Mouse (Mus musculus) kidney, embryonic 16.5 days (tissue): ENCODE results near the gene Slamf9. TPM values are rescaled to one million over a fixed set of nuclear protein-coding genes. Genes with fewer than 3 reads are reported as not detected.
A peak's percentile ranks its signal among the peaks of the same experiment; 100 is the strongest.

Source experiments
- ATAC-seq: fragments of 200-750 bp; cut with Nextera tagmentation; 2 replicates; pipeline ENCODE4 v1.8.0; 2017; ENCODE audit warnings: moderate TSS enrichment; ENCODE audit not compliant: low FRiP score, low TSS enrichment
- H3K27ac ChIP-seq: fragments of 300-500 bp; sonication (generic); 2 replicates; pipeline ENCODE4 v1.5.1; 2014; ENCODE audit warnings: low read length
- H3K27me3 ChIP-seq: fragments of 300-500 bp; sonication (generic); 2 replicates; pipeline ENCODE4 v1.6.1; 2014; ENCODE audit warnings: low read length, control low read depth, mixed read lengths; ENCODE audit not compliant: insufficient read depth
- H3K36me3 ChIP-seq: fragments of 300-500 bp; sonication (generic); 2 replicates; pipeline ENCODE4 v1.6.1; 2014; ENCODE audit warnings: low read length, control low read depth, mixed read lengths; ENCODE audit not compliant: insufficient read depth
- H3K4me1 ChIP-seq: fragments of 300-500 bp; sonication (generic); 2 replicates; pipeline ENCODE4 v1.6.1; 2014; ENCODE audit warnings: low read length, control low read depth, mixed read lengths; ENCODE audit not compliant: insufficient read depth
- H3K4me2 ChIP-seq: fragments of 300-500 bp; sonication (generic); replicated peaks from 2 replicates; pipeline ENCODE4 v1.6.1; 2014; ENCODE audit warnings: low read depth, low read length
- H3K4me3 ChIP-seq: fragments of 300-500 bp; sonication (generic); 2 replicates; pipeline ENCODE4 v1.5.1; 2014; ENCODE audit warnings: mild to moderate bottlenecking, low read length
- H3K9ac ChIP-seq: fragments of 300-500 bp; sonication (generic); replicated peaks from 2 replicates; pipeline ENCODE4 v1.6.1; 2014; ENCODE audit warnings: low read length
- H3K9me3 ChIP-seq: fragments of 300-500 bp; sonication (generic); 2 replicates; pipeline ENCODE4 v1.6.1; 2016; ENCODE audit warnings: low read length, control low read depth
- WGBS: fragments of 180-500 bp; shearing (Covaris S2); extraction: QIAGEN DNeasy Blood & Tissue Kit; methylation state at CpG from one replicate; pipeline ENCODE4 v1.1.7; 2014; 5-methylcytosine and 5-hydroxymethylcytosine counted together
- polyA plus RNA-seq: library from polyadenylated mRNA; unstranded; fragments of >200 nt; fragmentation: Nextera tagmentation; extraction: Ambion mirVana; gene quantifications from 2 replicates; pipeline ENCODE4 v1.2.1, GENCODE M21; 2015

The Slamf9 gene
- polyA plus RNA-seq, 1 experiment from 2014 or later = 1.7 TPM

- ATAC-seq = no peak
- no peaks in the 10 kb centered on the region for H3K9me3 ChIP-seq
- no peak overlapping the region for H3K4me2 ChIP-seq
- no peak overlapping the region for H3K4me3 ChIP-seq
- WGBS = 81% methylated on average over 10 of the region's 10 CpGs
- peaks cover 35% of the 10 kb centered on the region for H3K36me3 ChIP-seq
- H3K27ac ChIP-seq = no peak overlapping the region
- no peaks in the 10 kb centered on the region for H3K27me3 ChIP-seq
- no peak overlapping the region for H3K9ac ChIP-seq
- peaks cover 22% of the 10 kb centered on the region for H3K4me1 ChIP-seq
Observed at GRCm38 (mm10) chr1:172497428-172497827, 22.3 kb downstream of the Slamf9 start.

GRCm38 (mm10) chr1:172499765-172500441, 24.7 kb downstream of the Slamf9 start, which contains the start of gene Tagln2:
Gene Tagln2 (plus strand): TSS chr1:172500047.
- 1% methylated on average over 30 of the region's 30 CpGs for WGBS
- Histone ChIP-seq H3K4me3 (peak within 1 kb of the TSS; percentile 78), H3K27me3 (no peaks in the 10 kb centered on the region), H3K27ac (peak within 1 kb of the TSS; percentile 94), H3K9me3 (no peaks in the 10 kb centered on the region), H3K9ac (peak within 1 kb of the TSS; percentile 69), H3K4me2 (peak within 1 kb of the TSS; percentile 70), H3K36me3 (peaks cover 24% of the 10 kb centered on the region), H3K4me1 (peaks cover 43% of the 10 kb centered on the region)
- ATAC-seq = peak; percentile 81

DNA sequence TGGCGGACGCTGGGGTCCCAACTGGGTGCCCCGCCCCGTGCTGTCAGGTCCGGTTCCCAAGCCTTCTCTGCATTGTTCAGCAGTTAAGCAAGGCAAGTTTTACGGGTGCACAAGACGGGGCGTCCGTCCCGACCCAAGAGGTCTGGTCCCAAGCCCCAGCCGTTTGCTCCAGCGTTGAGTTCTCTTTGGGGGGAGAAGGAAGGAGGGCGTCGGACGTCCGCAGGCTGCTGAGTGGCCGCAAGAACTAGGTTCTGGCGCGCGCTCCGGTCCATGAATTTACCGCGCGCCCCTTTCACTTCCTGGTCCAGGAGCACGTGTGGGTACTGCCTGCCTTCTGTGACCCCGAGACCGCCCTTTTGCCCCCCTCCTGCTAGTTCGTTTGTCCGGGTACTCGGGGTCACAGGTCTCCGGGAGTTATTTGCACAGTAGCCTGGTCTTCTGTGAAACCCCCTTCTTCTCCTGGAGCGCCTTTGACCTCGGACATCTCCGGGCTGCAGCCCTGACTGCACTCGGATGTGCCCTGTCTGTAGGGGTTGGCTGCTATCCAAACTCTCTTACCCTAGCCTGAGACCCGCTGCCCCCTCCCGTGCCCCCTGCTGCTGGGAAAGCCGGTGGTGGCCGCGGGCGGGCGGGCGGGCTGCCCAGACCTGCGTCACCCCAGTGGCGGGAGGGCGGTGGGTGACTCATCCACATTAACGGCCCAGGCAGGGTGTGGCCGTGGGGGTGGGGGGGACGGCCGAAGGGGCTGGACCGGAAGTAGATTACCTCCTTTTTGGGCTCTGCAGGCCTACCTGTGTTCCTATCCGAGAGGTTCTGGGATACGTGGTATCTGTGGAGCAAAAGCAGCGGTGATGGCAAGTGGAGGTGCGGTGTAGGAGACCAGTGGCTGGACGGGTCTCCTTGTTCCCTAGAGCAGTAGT, 25.6 kb downstream of the Slamf9 start:
- peaks cover 22% of the 10 kb centered on the region for H3K36me3 ChIP-seq

DNA sequence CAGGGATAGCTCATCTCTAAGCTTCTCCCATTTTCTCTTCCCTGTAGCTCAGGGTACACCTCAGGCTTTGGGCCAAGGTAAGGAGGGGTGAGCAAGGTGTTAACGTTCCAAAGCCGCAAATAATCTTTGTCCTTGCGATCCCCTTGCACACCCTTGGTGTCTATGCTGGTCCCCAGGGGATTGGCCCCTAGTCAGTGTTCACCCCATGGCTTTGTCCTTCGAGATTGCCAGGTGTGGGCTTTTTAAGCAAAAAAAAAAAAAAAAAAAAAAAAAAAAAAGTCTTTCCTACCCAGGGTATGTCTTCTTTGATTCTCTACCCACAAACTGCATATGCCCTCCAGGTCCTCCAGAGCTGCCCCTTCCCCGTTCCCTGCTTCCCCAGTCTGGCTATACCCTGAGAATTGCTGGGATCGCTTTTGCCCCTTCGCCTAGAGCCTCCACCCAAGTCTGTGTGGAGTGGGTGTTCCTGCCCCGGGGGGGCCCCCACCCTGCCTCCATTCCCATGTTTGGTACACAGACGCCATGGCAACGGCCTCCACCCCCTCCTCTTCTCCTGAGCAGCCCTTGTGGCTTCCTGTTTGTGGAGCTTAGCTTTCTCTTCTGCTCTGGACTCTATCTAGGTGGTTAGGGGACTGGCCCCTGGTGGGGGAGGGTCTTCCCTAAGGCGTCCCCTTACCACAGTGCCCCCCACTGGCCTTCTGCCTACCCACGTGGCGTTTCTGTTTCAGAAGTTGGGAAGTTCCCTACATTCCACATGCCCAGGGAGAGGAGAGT, 26.4 kb downstream of the Slamf9 start:
- Histone ChIP-seq H3K4me2 (peak overlapping the region; percentile 70), H3K4me3 (peak overlapping the region; percentile 78), H3K4me1 (peaks cover 43% of the 10 kb centered on the region), H3K9ac (peak overlapping the region; percentile 69), H3K27me3 (no peaks in the 10 kb centered on the region), H3K27ac (peak overlapping the region; percentile 94), H3K9me3 (no peaks in the 10 kb centered on the region), H3K36me3 (peaks cover 20% of the 10 kb centered on the region)
- ATAC-seq = no peak; the same call in 1 of the 2 replicates
- 33% methylated on average over 13 of the region's 13 CpGs for WGBS

More for the DNA sequence above, 25.6 kb downstream of the Slamf9 start:
- Histone ChIP-seq H3K27ac (peak overlapping the region; percentile 94), H3K9me3 (no peaks in the 10 kb centered on the region), H3K27me3 (no peaks in the 10 kb centered on the region), H3K4me3 (peak overlapping the region; percentile 78), H3K9ac (peak overlapping the region; percentile 69), H3K4me2 (peak overlapping the region; percentile 70), H3K4me1 (peaks cover 43% of the 10 kb centered on the region)
- peak; percentile 16 for ATAC-seq
- WGBS = under 1% methylated on average over 56 of the region's 56 CpGs

- peak overlapping the region; percentile 54 for H3K9ac ChIP-seq
Observed at GRCm38 (mm10) chr1:172502145-172503110, 27.3 kb downstream of the Slamf9 start.

DNA sequence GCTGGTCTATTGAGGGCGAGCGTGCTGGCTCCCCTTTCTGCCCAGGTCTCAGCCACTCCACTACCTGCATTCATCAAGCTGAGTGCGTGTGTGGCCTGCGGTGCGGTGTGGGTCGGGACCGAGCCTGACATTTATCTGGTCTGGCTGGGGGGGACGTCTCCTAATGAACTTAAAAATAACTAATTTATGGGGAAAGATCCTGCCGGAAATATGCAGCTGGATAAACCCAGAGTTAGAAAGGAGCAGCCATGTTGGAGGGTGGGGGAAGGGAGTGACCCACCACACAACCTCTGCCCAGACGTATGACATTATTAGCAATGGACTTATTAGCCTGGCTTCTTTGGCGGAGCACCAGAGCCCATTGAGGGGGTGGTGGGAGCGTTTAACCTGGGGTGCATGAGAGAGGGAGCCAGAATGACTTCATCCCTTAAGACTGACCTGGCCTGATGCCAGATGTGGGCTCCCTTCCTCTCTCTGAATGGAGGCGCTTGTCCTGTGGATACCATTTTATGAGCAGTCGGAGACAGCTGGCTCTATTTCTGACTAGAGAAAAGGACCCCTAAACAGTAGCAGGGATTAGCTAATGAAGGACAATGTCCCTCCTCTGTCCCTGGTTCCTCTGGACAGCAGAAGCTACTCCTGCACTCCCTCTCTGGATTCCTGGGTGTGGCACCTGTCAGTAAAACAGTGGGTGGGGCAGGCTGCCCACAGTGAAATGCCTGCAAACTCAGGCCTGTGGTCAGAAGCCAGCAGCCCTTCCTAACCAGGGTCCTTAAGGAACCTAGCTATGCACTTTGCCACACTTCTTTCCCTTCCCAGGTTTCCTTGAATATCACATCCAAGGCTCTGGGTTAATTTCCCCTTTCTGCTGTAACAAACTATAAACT, 28.2 kb downstream of the Slamf9 start:
- H3K27me3 ChIP-seq = no peaks in the 10 kb centered on the region
- no peaks in the 10 kb centered on the region for H3K9me3 ChIP-seq
- H3K4me2 ChIP-seq = peak overlapping the region; percentile 70
- H3K4me3 ChIP-seq = peak overlapping the region; percentile 78
- peaks cover 43% of the 10 kb centered on the region for H3K4me1 ChIP-seq
- peak overlapping the region; percentile 54 for H3K9ac ChIP-seq
- H3K27ac ChIP-seq = peak overlapping the region; percentile 94
- WGBS = 26% methylated on average over 14 of the region's 14 CpGs
- ATAC-seq = no peak; the same call in 1 of the 2 replicates
- H3K36me3 ChIP-seq = peaks cover 23% of the 10 kb centered on the region

More at GRCm38 (mm10) chr1:172502145-172503110, 27.3 kb downstream of the Slamf9 start:
- peaks cover 26% of the 10 kb centered on the region for H3K36me3 ChIP-seq
- WGBS = 18% methylated on average over 12 of the region's 13 CpGs
- ATAC-seq = peak; percentile 31
- peak overlapping the region; percentile 94 for H3K27ac ChIP-seq
- H3K4me3 ChIP-seq = peak overlapping the region; percentile 78
- H3K4me2 ChIP-seq = peak overlapping the region; percentile 70
- H3K4me1 ChIP-seq = peaks cover 43% of the 10 kb centered on the region
- H3K9me3 ChIP-seq = no peaks in the 10 kb centered on the region
- H3K27me3 ChIP-seq = no peaks in the 10 kb centered on the region

DNA sequence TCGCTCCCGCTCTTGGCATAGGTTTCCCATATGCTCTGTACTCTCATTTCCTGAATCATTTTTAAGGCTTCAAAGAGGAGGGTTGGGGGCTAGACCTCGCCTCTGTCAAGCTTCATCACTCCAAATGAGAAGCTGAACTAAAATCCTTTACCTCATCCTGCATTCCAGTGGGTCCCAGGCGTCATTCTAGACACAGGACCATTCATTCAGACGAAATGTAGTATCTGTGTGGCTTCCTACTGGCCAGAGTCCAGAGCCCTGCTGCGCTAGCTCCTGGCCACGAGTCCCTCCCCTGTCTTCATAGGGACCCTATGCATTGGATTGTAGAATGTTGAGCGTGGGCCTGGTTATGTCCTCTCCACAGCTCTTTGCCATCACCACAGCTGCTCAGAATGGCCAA, 29.6 kb downstream of the Slamf9 start:
- Histone ChIP-seq H3K4me2 (no peak overlapping the region), H3K4me1 (peaks cover 38% of the 10 kb centered on the region), H3K27ac (no peak overlapping the region), H3K9me3 (no peaks in the 10 kb centered on the region), H3K4me3 (no peak overlapping the region), H3K27me3 (no peaks in the 10 kb centered on the region), H3K36me3 (peaks cover 28% of the 10 kb centered on the region), H3K9ac (no peak overlapping the region)
- ATAC-seq = no peak
- WGBS = 79% methylated on average over 8 of the region's 8 CpGs

DNA sequence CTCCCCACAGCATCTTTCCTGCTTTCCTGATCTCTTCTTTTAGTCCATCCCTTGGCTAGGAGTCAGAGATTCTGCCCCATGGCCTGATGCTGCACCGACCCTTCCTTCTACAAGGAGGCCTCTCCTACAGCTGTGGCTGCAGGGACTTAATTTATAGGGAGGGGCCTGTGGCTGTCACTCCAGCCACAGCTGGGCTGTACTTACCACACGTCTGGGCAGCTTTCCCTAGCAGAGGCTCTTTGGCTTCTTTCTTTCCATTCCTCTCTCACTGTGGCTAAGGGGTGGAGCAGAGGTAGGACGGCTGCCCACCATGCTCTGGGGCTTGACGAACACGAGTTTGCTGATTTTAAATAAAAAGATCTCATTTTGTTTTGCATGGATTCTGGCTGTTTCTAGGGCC, 31.8 kb downstream of the Slamf9 start:
- no peak overlapping the region for H3K9ac ChIP-seq
- H3K27me3 ChIP-seq = no peaks in the 10 kb centered on the region
- no peak overlapping the region for H3K27ac ChIP-seq
- H3K9me3 ChIP-seq = no peaks in the 10 kb centered on the region
- H3K36me3 ChIP-seq = peaks cover 28% of the 10 kb centered on the region
- H3K4me3 ChIP-seq = no peak overlapping the region
- H3K4me2 ChIP-seq = no peak overlapping the region
- no peak for ATAC-seq
- WGBS = 57% methylated on average over 5 of the region's 5 CpGs
- H3K4me1 ChIP-seq = peaks cover 33% of the 10 kb centered on the region
